17 mouse cellular contexts compared by ENCODE assay signal in genomic region chr12:80889331-80889730, GRCm38 (mm10). TPM values are rescaled to one million over a fixed set of nuclear protein-coding genes. Genes with fewer than 3 reads are reported as not detected.
DNase-seq lines count a peak whose midpoint lies in the region; ATAC-seq and TF ChIP-seq lines count a peak whose summit lies in the region.
"Had no signal": no experiment of that assay in that cellular context is flagged by ENCODE, and none has a peak within 500 bp of the region (broad histone marks: within the 10 kb centered on the region; RNA-seq: fewer than 3 reads in every experiment).

No protein-coding gene starts in this region.

- 93% methylated on average over 3 of the region's 3 CpGs for WGBS in kidney, postnatal 0 days
- 91% methylated on average over 3 of the region's 3 CpGs for WGBS in forebrain, embryonic 13.5 days

- no peaks in the 10 kb centered on the region for H3K4me1 ChIP-seq in kidney, postnatal 0 days (replicated peaks; ENCODE audit: insufficient read depth, low read length)
- H3K4me1 ChIP-seq in forebrain, embryonic 13.5 days = no peaks in the 10 kb centered on the region

- H3K9ac ChIP-seq in kidney, postnatal 0 days (ENCODE audit: low read depth, low read length) = no peak overlapping the region
- no peak overlapping the region for H3K9ac ChIP-seq in forebrain, embryonic 13.5 days
- H3K9ac ChIP-seq: forebrain, postnatal 0 days; kidney, embryonic 15.5 days; limb, embryonic 12.5 days; stomach, embryonic 15.5 days had no signal

- no peaks in the 10 kb centered on the region for H3K27me3 ChIP-seq in kidney, postnatal 0 days (ENCODE audit: insufficient read depth, low read length)
- H3K27me3 ChIP-seq in forebrain, embryonic 13.5 days = no peaks in the 10 kb centered on the region
- H3K27me3 ChIP-seq: kidney, embryonic 15.5 days; limb, embryonic 12.5 days; stomach, embryonic 15.5 days had no signal

- no peak overlapping the region for H3K4me2 ChIP-seq in kidney, postnatal 0 days (ENCODE audit: low read length)
- H3K4me2 ChIP-seq in forebrain, embryonic 13.5 days = no peak overlapping the region
- H3K4me2 ChIP-seq: kidney, embryonic 15.5 days; limb, embryonic 12.5 days; stomach, embryonic 15.5 days had no signal

- H3K36me3 ChIP-seq in kidney, postnatal 0 days (ENCODE audit: insufficient read depth, low read length) = no peaks in the 10 kb centered on the region
- H3K36me3 ChIP-seq in forebrain, embryonic 13.5 days (ENCODE audit: poor library complexity, severe bottlenecking) = no peaks in the 10 kb centered on the region
- H3K36me3 ChIP-seq: kidney, embryonic 15.5 days; limb, embryonic 12.5 days; midbrain, embryonic 10.5 days; stomach, embryonic 15.5 days had no signal

- no peak overlapping the region for H3K4me3 ChIP-seq in kidney, postnatal 0 days (replicated peaks; ENCODE audit: low read depth, low read length)
- no peak overlapping the region for H3K4me3 ChIP-seq in forebrain, embryonic 13.5 days
- H3K4me3 ChIP-seq: kidney, embryonic 15.5 days; limb, embryonic 12.5 days; midbrain, embryonic 10.5 days; myocyte; stomach, embryonic 15.5 days had no signal

- no peak overlapping the region for H3K27ac ChIP-seq in kidney, postnatal 0 days
- H3K27ac ChIP-seq in forebrain, embryonic 13.5 days = no peak overlapping the region
- H3K27ac ChIP-seq: kidney, embryonic 15.5 days; limb, embryonic 12.5 days; midbrain, embryonic 10.5 days; stomach, embryonic 15.5 days had no signal

- no peaks in the 10 kb centered on the region for H3K9me3 ChIP-seq in kidney, postnatal 0 days (replicated peaks; ENCODE audit: low read length)
- H3K9me3 ChIP-seq in forebrain, embryonic 13.5 days (replicated peaks) = peaks cover 4% of the 10 kb centered on the region; the same call in 1 of the 2 replicates
- H3K9me3 ChIP-seq: stomach, embryonic 15.5 days had no signal

- ATAC-seq in kidney, postnatal 0 days (replicated peaks; ENCODE audit: low FRiP score, low read depth) = no peak
- ATAC-seq in forebrain, embryonic 13.5 days = no peak
- ATAC-seq in megakaryocyte, adult 5-6 weeks (ENCODE audit: poor library complexity, severe bottlenecking) = no peak
- ATAC-seq: forebrain, postnatal 0 days had no signal

- TF ChIP-seq CTCF in kidney, postnatal 0 days (IDR thresholded peaks at IDR 0.05; ENCODE audit: low read depth) = peak; percentile 49

- DNase-seq in kidney, postnatal 0 days (ENCODE audit: low spot score) = no peak
- no peak for DNase-seq in kidney, postnatal 25 days
- peak; percentile 38 for DNase-seq in 3T3-L1 (ENCODE audit: low read depth, low spot score)
- DNase-seq in B cell, adult 2 months = peak; percentile 23 to 36
- DNase-seq in R1 (ENCODE audit: low read depth, low spot score) = peak; percentile 77
- DNase-seq in frontal cortex, postnatal 14 days (ENCODE audit: low spot score in 2 of 2) = no peak
- DNase-seq: cerebellum, adult 2 months; forebrain, postnatal 0 days; gastrocnemius, postnatal 36 days; thymus, postnatal 4 days had no signal

RNA-seq across cellular contexts. Expression of gene Srsf5, which starts 56.0 kb away (rescaled TPM):
- polyA plus RNA-seq in kidney, postnatal 0 days (2015; fragmentation: Nextera tagmentation; extraction: Ambion mirVana) = 659 and 670 TPM in 2 replicates
- 528 and 549 TPM in 2 replicates for polyA plus RNA-seq in forebrain, embryonic 13.5 days (2015; fragmentation: Nextera tagmentation; extraction: Ambion mirVana)
- 248 and 262 TPM in 2 replicates for total RNA-seq in megakaryocyte, adult 5-6 weeks (2015)
- 673 and 674 TPM in 2 replicates for total RNA-seq in megakaryocyte, adult 5-6 weeks (2017)

Comparison
In these comparisons a context has a peak if more than half of its experiments do, and no peak if none do; other contexts are left out.
1. DNase-seq: peak in 3T3-L1 (single experiment), B cell, adult 2 months (2 of 2) and R1 (single experiment); none in kidney, postnatal 0 days (single experiment), kidney, postnatal 25 days (0 of 2) and frontal cortex, postnatal 14 days (0 of 2).